Mouse (Mus musculus) limb, embryonic 11.5 days (tissue): ENCODE data around the gene Nab2. TPM values are rescaled to one million over a fixed set of nuclear protein-coding genes. Genes with fewer than 3 reads are reported as not detected.

Experiments used
- ATAC-seq: fragments of 200-750 bp; cut with Nextera tagmentation; 2 replicates; pipeline ENCODE4 v1.8.0; 2017; ENCODE audit warnings: low read depth; ENCODE audit not compliant: insufficient number of reproducible peaks, low FRiP score, low TSS enrichment
- DNase-seq: peaks from one replicate; pipeline ENCODE4 v3.0.0-alpha.2; 2015; ENCODE audit warnings: low spot score
- H3K27ac ChIP-seq: fragments of 300-500 bp; sonication (generic); replicated peaks from 2 replicates; pipeline ENCODE4 v1.5.1; 2014; ENCODE audit warnings: low read depth, mild to moderate bottlenecking, low read length
- H3K27me3 ChIP-seq: fragments of 300-500 bp; sonication (generic); 2 replicates; pipeline ENCODE4 v1.6.1; 2014; ENCODE audit warnings: mild to moderate bottlenecking, low read length, mixed read lengths; ENCODE audit not compliant: control insufficient read depth, insufficient read depth
- H3K36me3 ChIP-seq: fragments of 300-500 bp; sonication (generic); 2 replicates; pipeline ENCODE4 v1.6.1; 2014; ENCODE audit warnings: mild to moderate bottlenecking, low read length, moderate library complexity, mixed read lengths; ENCODE audit not compliant: control insufficient read depth, insufficient read depth
- H3K4me1 ChIP-seq: fragments of 300-500 bp; sonication (generic); 2 replicates; pipeline ENCODE4 v1.6.1; 2014; ENCODE audit warnings: low read length, mixed read lengths; ENCODE audit not compliant: control insufficient read depth, insufficient read depth
- H3K4me2 ChIP-seq: fragments of 300-500 bp; sonication (generic); 2 replicates; pipeline ENCODE4 v1.6.1; 2014; ENCODE audit warnings: low read depth, mild to moderate bottlenecking, moderate library complexity; ENCODE audit not compliant: severe bottlenecking
- H3K4me3 ChIP-seq: fragments of 300-500 bp; sonication (generic); 2 replicates; pipeline ENCODE4 v1.5.1; 2014; ENCODE audit warnings: low read depth, low read length
- H3K9ac ChIP-seq: fragments of 300-500 bp; sonication (generic); 2 replicates; pipeline ENCODE4 v1.6.1; 2014; ENCODE audit warnings: mild to moderate bottlenecking, low read length
- H3K9me3 ChIP-seq: fragments of 300-500 bp; sonication (generic); 2 replicates; pipeline ENCODE4 v1.6.1; 2016; ENCODE audit warnings: low read length; ENCODE audit not compliant: control insufficient read depth
- WGBS: fragments of 180-500 bp; shearing (Covaris S2); extraction: QIAGEN DNeasy Blood & Tissue Kit; methylation state at CpG from one replicate; pipeline ENCODE4 v1.1.7; 2014; 5-methylcytosine and 5-hydroxymethylcytosine counted together
- polyA plus RNA-seq: library from polyadenylated mRNA; unstranded; fragments of >200 nt; fragmentation: Nextera tagmentation; extraction: Ambion mirVana; gene quantifications from 2 replicates; pipeline ENCODE4 v1.2.1, GENCODE M21; 2014

Gene Nab2
- polyA plus RNA-seq, 1 experiment from 2014 or later: 12.7 TPM

- peak overlapping the region; percentile 84; the same call in 1 of the 2 replicates for H3K9ac ChIP-seq
- 32% methylated on average over 8 of the region's 8 CpGs for WGBS
- ATAC-seq (no peak), DNase-seq (no peak)
- no peaks in the 10 kb centered on the region for H3K27me3 ChIP-seq
- H3K4me3 ChIP-seq: peak overlapping the region; percentile 85
- H3K36me3 ChIP-seq: no peaks in the 10 kb centered on the region
- no peak overlapping the region for H3K27ac ChIP-seq
- H3K4me2 ChIP-seq: peak overlapping the region; percentile 93
- H3K9me3 ChIP-seq: no peaks in the 10 kb centered on the region
- H3K4me1 ChIP-seq: peaks cover 55% of the 10 kb centered on the region
Measured at GRCm38 (mm10) chr10:127619119-127619721, 49.1 kb downstream of the Nab2 start.

- Histone ChIP-seq H3K4me1 (peaks cover 62% of the 10 kb centered on the region), H3K27ac (no peak overlapping the region), H3K4me2 (no peak overlapping the region), H3K9me3 (no peaks in the 10 kb centered on the region), H3K9ac (no peak overlapping the region), H3K4me3 (no peak overlapping the region), H3K27me3 (no peaks in the 10 kb centered on the region), H3K36me3 (no peaks in the 10 kb centered on the region)
- no peak for DNase-seq
- 39% methylated on average over 6 of the region's 6 CpGs for WGBS
- no peak for ATAC-seq
Measured at GRCm38 (mm10) chr10:127618173-127618572, 50.2 kb downstream of the Nab2 start.

- H3K4me1 ChIP-seq: peaks cover 60% of the 10 kb centered on the region
- DNase-seq (no peak), ATAC-seq (no peak)
- H3K27ac ChIP-seq: no peak overlapping the region; the same call in 1 of the 2 replicates
- 0 out of 2 replicates have a peak overlapping the region, but pooled peaks have one; percentile 27 for H3K9ac ChIP-seq
- no peaks in the 10 kb centered on the region for H3K9me3 ChIP-seq
- H3K4me3 ChIP-seq: no peak overlapping the region
- no peaks in the 10 kb centered on the region for H3K27me3 ChIP-seq
- peaks cover 2% of the 10 kb centered on the region; the same call in 1 of the 2 replicates for H3K36me3 ChIP-seq
- WGBS: 61% methylated on average over 4 of the region's 4 CpGs
- peak overlapping the region; percentile 22 for H3K4me2 ChIP-seq
Measured at GRCm38 (mm10) chr10:127617294-127617693, 51.1 kb downstream of the Nab2 start.

- 4% methylated on average over 6 of the region's 7 CpGs for whole genome bisulfite sequencing
- no peak overlapping the region; the same call in 1 of the 2 replicates for H3K9ac ChIP-seq
- no peaks in the 10 kb centered on the region for H3K27me3 ChIP-seq
- H3K4me3 ChIP-seq: no peak overlapping the region; the same call in 1 of the 2 replicates
- no peaks in the 10 kb centered on the region for H3K9me3 ChIP-seq
- ATAC-seq: no peak
- peak overlapping the region; percentile 89; the same call in 1 of the 2 replicates for H3K27ac ChIP-seq
- peaks cover 59% of the 10 kb centered on the region for H3K4me1 ChIP-seq
- H3K36me3 ChIP-seq: peaks cover 10% of the 10 kb centered on the region
- DNase-seq: no peak
- no peak overlapping the region for H3K4me2 ChIP-seq
Measured at GRCm38 (mm10) chr10:127616261-127616679, 52.1 kb downstream of the Nab2 start.

DNA sequence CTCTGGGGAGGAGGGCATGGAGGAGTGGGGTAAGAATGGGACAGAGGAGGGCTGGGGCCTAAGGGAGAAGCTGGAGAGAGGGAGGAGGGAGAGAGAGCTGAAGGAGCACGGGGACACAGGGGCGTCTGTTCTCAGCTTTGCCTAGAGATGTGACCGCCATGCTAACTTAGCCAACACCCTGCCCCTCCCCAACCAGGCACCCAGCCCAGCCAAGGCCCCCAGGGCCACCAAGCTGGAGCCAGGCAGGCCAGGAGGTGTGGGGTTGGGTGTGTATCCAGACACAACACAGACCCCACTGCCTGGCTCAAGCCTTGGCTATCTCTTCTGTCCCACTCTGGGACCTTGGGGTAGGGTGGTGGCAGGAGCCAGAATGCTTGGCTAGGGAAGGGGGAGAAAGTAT lies 52.8 kb downstream of the Nab2 start:
- Histone ChIP-seq H3K27me3 (no peaks in the 10 kb centered on the region), H3K4me2 (no peak overlapping the region), H3K4me1 (peaks cover 59% of the 10 kb centered on the region), H3K9me3 (no peaks in the 10 kb centered on the region), H3K27ac (peak overlapping the region; percentile 89), H3K4me3 (peak overlapping the region; percentile 5; the same call in 1 of the 2 replicates), H3K36me3 (peaks cover 10% of the 10 kb centered on the region), H3K9ac (peak overlapping the region; percentile 13; the same call in 1 of the 2 replicates)
- WGBS: 55% methylated on average over 3 of the region's 3 CpGs
- ATAC-seq (no peak), DNase-seq (no peak)

GRCm38 (mm10) chr10:127615034-127615374 lies 53.4 kb downstream of the Nab2 start:
- peaks cover 10% of the 10 kb centered on the region for H3K36me3 ChIP-seq
- H3K4me3 ChIP-seq: no peak overlapping the region
- H3K4me1 ChIP-seq: peaks cover 59% of the 10 kb centered on the region
- peak overlapping the region; percentile 29; the same call in 1 of the 2 replicates for H3K4me2 ChIP-seq
- H3K9ac ChIP-seq: no peak overlapping the region
- ATAC-seq (no peak), DNase-seq (no peak)
- H3K9me3 ChIP-seq: no peaks in the 10 kb centered on the region
- no peaks in the 10 kb centered on the region for H3K27me3 ChIP-seq
- peak overlapping the region; percentile 89 for H3K27ac ChIP-seq
- 4% methylated on average over 2 of the region's 2 CpGs for WGBS

- H3K27ac ChIP-seq: peak overlapping the region; percentile 89
- no peak overlapping the region for H3K9ac ChIP-seq
- H3K9me3 ChIP-seq: no peaks in the 10 kb centered on the region
- ATAC-seq (0 out of 2 replicates have a peak, but pooled peaks have one; percentile 56), DNase-seq (peak; percentile 49)
- peaks cover 54% of the 10 kb centered on the region for H3K4me1 ChIP-seq
- peaks cover 10% of the 10 kb centered on the region for H3K36me3 ChIP-seq
- H3K4me2 ChIP-seq: peak overlapping the region; percentile 29; the same call in 1 of the 2 replicates
- H3K4me3 ChIP-seq: no peak overlapping the region
- no peaks in the 10 kb centered on the region for H3K27me3 ChIP-seq
- WGBS: 12% methylated on average over 11 of the region's 12 CpGs
Measured at GRCm38 (mm10) chr10:127614236-127615033, 53.9 kb downstream of the Nab2 start.

GRCm38 (mm10) chr10:127612079-127612775 lies 56.1 kb downstream of the Nab2 start:
- Histone ChIP-seq H3K4me1 (peaks cover 35% of the 10 kb centered on the region), H3K4me3 (no peak overlapping the region), H3K36me3 (peaks cover 10% of the 10 kb centered on the region)

More at GRCm38 (mm10) chr10:127612079-127612775, 56.1 kb downstream of the Nab2 start:
- no peak overlapping the region for H3K4me2 ChIP-seq
- DNase-seq (no peak), ATAC-seq (no peak)
- H3K9me3 ChIP-seq: no peaks in the 10 kb centered on the region
- no peak overlapping the region for H3K27ac ChIP-seq
- H3K27me3 ChIP-seq: no peaks in the 10 kb centered on the region
- H3K9ac ChIP-seq: no peak overlapping the region
- 85% methylated on average over 14 of the region's 14 CpGs for WGBS
